Mouse (Mus musculus): ENCODE measurements at regions not wholly inside any gene's neighbourhood (a gene's known extent, or its start where the extent isn't known, plus 50 kb on each side); places are given as distances from the start of the nearest gene placed in this dataset.

DNA sequence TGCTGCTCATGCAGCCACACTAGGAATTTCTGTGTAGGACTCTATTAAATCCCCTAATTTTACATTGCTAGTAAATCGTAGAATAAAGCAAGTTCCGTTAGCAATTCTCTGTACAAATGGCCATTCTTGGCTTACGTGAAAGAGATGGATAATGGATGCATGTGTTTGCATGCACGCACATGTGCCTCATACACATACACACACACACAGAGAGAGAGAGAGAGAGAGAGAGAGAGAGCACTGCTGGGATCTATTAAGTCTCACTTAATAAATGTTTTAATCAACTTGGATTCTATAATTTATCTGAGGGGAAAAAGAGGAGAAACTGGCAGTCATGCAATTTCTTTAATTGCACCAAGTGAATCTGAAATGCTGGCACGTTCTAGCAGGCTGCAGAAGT, 244.5 kb upstream of the Spred2 start:
- no peak for TF ChIP-seq CTCF (IDR thresholded peaks at IDR 0.05; ENCODE audit: control insufficient read depth, insufficient read depth, low read length)
- no peak for TF ChIP-seq POLR2A (IDR thresholded peaks at IDR 0.05; ENCODE audit: borderline replicate concordance, control insufficient read depth, low read depth, low read length)
